Mouse (Mus musculus) heart, adult 2 months (tissue): Measurements from ENCODE around the gene Mrpl41.

ENCODE experiments used
- CTCF ChIP-seq: fragments of 200-600 bp; IDR thresholded peaks from 2 replicates; pipeline ENCODE4 v1.8.1; 2022; ENCODE audit warnings: antibody characterized with exemption, mild to moderate bottlenecking, moderate library complexity
- EP300 ChIP-seq: fragments of 200-500 bp; IDR thresholded peaks from 2 replicates; pipeline ENCODE4 v1.6.1; 2011; ENCODE audit warnings: low read depth, low read length, control low read depth; ENCODE audit not compliant: insufficient read depth
- POLR2A ChIP-seq: fragments of 200-500 bp; IDR thresholded peaks from 2 replicates; pipeline ENCODE4 v1.6.1; 2011; ENCODE audit warnings: mild to moderate bottlenecking, low read depth, low read length, control low read depth; ENCODE audit not compliant: insufficient read depth

DNA sequence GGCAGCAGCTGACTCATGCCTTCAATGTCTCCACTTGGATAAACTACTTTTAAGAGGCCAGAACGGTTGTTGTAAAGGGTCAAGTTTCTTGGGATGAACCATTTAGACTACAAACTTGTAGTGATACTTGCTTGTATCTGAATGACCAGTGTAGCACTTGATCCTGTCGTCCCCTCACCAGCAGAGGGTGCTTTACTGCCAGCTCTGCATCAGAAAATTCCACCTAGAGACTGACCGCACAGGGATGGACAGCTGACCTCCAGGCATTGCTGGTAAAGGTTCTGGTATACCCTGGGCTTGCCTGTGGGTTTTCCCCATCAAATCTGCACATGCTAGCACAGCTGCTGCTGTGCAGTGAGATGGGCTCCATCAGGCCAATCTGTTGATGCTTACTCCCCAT, 14.0 kb downstream of the Mrpl41 start:
- TF ChIP-seq CTCF: peak; percentile 68
- TF ChIP-seq EP300: no peak
- no peak for TF ChIP-seq POLR2A
